Mouse (Mus musculus) CH12.LX (cell line): ENCODE measurements around the gene Uso1. TPM values are rescaled to one million over a fixed set of nuclear protein-coding genes. Genes with fewer than 3 reads are reported as not detected.

Experiments
- DNase-seq: peaks from one replicate; pipeline ENCODE4 v3.0.0-alpha.2; 2013; ENCODE audit errors: extremely low read depth
- H3K27ac ChIP-seq: 2 replicates; pipeline ENCODE4 v1.5.1; 2012; ENCODE audit warnings: low read depth, mild to moderate bottlenecking, control low read depth, moderate library complexity; ENCODE audit not compliant: insufficient read depth
- H3K27me3 ChIP-seq: replicated peaks from 2 replicates; pipeline ENCODE3; 2012; ENCODE audit warnings: inconsistent platforms
- H3K36me3 ChIP-seq, 2 experiments: replicated peaks in 1 of 2; 2 replicates each; pipeline versions ENCODE3 to v1.6.1; 2012; ENCODE audit warnings: inconsistent platforms in 1 of 2, low read length in 1 of 2, mild to moderate bottlenecking in 1 of 2, mixed read lengths in 1 of 2, moderate library complexity in 1 of 2; ENCODE audit not compliant: control insufficient read depth in 1 of 2, insufficient read depth in 1 of 2
- H3K4me1 ChIP-seq, 2 experiments: 2 replicates each; pipeline ENCODE4 v1.6.1; 2012; ENCODE audit warnings: inconsistent platforms in 1 of 2, moderate library complexity in 1 of 2; ENCODE audit not compliant: insufficient read depth in 2 of 2, control insufficient read depth in 1 of 2
- H3K4me2 ChIP-seq: 2 replicates; pipeline ENCODE4 v1.6.1; 2012; ENCODE audit warnings: low read depth, mild to moderate bottlenecking, control low read depth; ENCODE audit not compliant: poor library complexity, insufficient read depth, severe bottlenecking
- H3K4me3 ChIP-seq, 3 experiments: fragments of 150-350 bp in 1 of 3; sonication (generic) in 1 of 3; replicated peaks in 1 of 3; 2 replicates each; pipeline versions ENCODE3 to v1.5.1; 2011 to 2012; ENCODE audit warnings: low read depth in 2 of 3, low read length in 2 of 3, mild to moderate bottlenecking in 2 of 3, moderate library complexity in 2 of 3, control low read depth in 1 of 3, improper control_type of control experiment in 1 of 3, inconsistent platforms in 1 of 3, mixed read lengths in 1 of 3; ENCODE audit not compliant: poor library complexity in 1 of 3
- H3K79me2 ChIP-seq: replicated peaks from 2 replicates; pipeline ENCODE4 v1.6.1; 2012; ENCODE audit warnings: mild to moderate bottlenecking, moderate library complexity; ENCODE audit not compliant: control insufficient read depth, poor library complexity, insufficient read depth, severe bottlenecking; ENCODE audit errors: extremely low read depth
- H3K9ac ChIP-seq: 2 replicates; pipeline ENCODE4 v1.6.1; 2012; ENCODE audit warnings: low read depth, mild to moderate bottlenecking, control low read depth, moderate library complexity; ENCODE audit not compliant: insufficient read depth
- H3K9me3 ChIP-seq: replicated peaks from 2 replicates; pipeline ENCODE3; 2012; ENCODE audit warnings: low read length, inconsistent platforms, mixed read lengths
- BHLHE40 ChIP-seq: IDR thresholded peaks from 2 replicates; pipeline ENCODE4 v1.6.1; 2011; ENCODE audit warnings: mild to moderate bottlenecking, low read depth, low read length, improper control_type of control experiment
- CHD1 ChIP-seq: IDR thresholded peaks from 2 replicates; pipeline ENCODE4 v1.6.1; 2012; ENCODE audit warnings: low read depth, low read length, improper control_type of control experiment, inconsistent platforms
- CHD2 ChIP-seq: IDR thresholded peaks from 2 replicates; pipeline ENCODE4 v1.6.1; 2011; ENCODE audit warnings: low read length, improper control_type of control experiment
- CTCF ChIP-seq, 2 experiments: IDR thresholded peaks in 1 of 2; conservative IDR thresholded peaks in 1 of 2; 2 replicates each; pipeline ENCODE4 v1.5.1; 2011 to 2012; ENCODE audit warnings: low read depth in 2 of 2, low read length in 2 of 2, improper control_type of control experiment in 1 of 2, inconsistent platforms in 1 of 2, mild to moderate bottlenecking in 1 of 2, moderate library complexity in 1 of 2
- E2F4 ChIP-seq: IDR thresholded peaks from 2 replicates; pipeline ENCODE4 v1.6.1; 2011; ENCODE audit warnings: low read depth, low read length, improper control_type of control experiment; ENCODE audit not compliant: insufficient replicate concordance
- ELF1 ChIP-seq: IDR thresholded peaks from 2 replicates; pipeline ENCODE4 v1.6.1; 2014; ENCODE audit warnings: low read depth, mild to moderate bottlenecking, inconsistent platforms, low read length, improper control_type of control experiment
- EP300 ChIP-seq: IDR thresholded peaks from 2 replicates; pipeline ENCODE4 v1.6.1; 2011; ENCODE audit warnings: low read length, improper control_type of control experiment
- ETS1 ChIP-seq: conservative IDR thresholded peaks from 2 replicates; pipeline ENCODE4 v1.6.1; 2012; ENCODE audit warnings: low read depth, mild to moderate bottlenecking, inconsistent platforms, low read length, improper control_type of control experiment, moderate library complexity
- GABPA ChIP-seq: IDR thresholded peaks from 2 replicates; pipeline ENCODE4 v1.6.1; 2012; ENCODE audit warnings: low read depth, low read length, improper control_type of control experiment, inconsistent platforms; ENCODE audit not compliant: insufficient replicate concordance
- HCFC1 ChIP-seq: IDR thresholded peaks from 2 replicates; pipeline ENCODE4 v1.6.1; 2012; ENCODE audit warnings: low read depth, mild to moderate bottlenecking, inconsistent platforms, low read length, improper control_type of control experiment
- IRF4 ChIP-seq: IDR thresholded peaks from 2 replicates; pipeline ENCODE4 v1.6.1; 2014; ENCODE audit warnings: low read depth, mild to moderate bottlenecking, inconsistent platforms, low read length, improper control_type of control experiment
- JUN ChIP-seq: IDR thresholded peaks from 2 replicates; pipeline ENCODE4 v1.6.1; 2011; ENCODE audit warnings: low read depth, mild to moderate bottlenecking, low read length, improper control_type of control experiment, moderate library complexity; ENCODE audit not compliant: insufficient read depth
- JUND ChIP-seq: conservative IDR thresholded peaks from 2 replicates; pipeline ENCODE4 v1.6.1; 2011; ENCODE audit warnings: low read depth, low read length, improper control_type of control experiment
- KAT2A ChIP-seq: IDR thresholded peaks from 2 replicates; pipeline ENCODE4 v1.6.1; 2012; ENCODE audit warnings: low read length, improper control_type of control experiment, inconsistent platforms; ENCODE audit not compliant: insufficient replicate concordance
- MAFK ChIP-seq: IDR thresholded peaks from 2 replicates; pipeline ENCODE4 v1.6.1; 2011; ENCODE audit warnings: low read length, improper control_type of control experiment; ENCODE audit not compliant: insufficient replicate concordance
- MAX ChIP-seq: IDR thresholded peaks from 2 replicates; pipeline ENCODE4 v1.6.1; 2011; ENCODE audit warnings: low read length, improper control_type of control experiment
- MAZ ChIP-seq: IDR thresholded peaks from 2 replicates; pipeline ENCODE4 v1.6.1; 2012; ENCODE audit warnings: low read depth, mild to moderate bottlenecking, inconsistent platforms, low read length, improper control_type of control experiment, moderate library complexity
- MEF2A ChIP-seq: IDR thresholded peaks from 2 replicates; pipeline ENCODE4 v1.6.1; 2014; ENCODE audit warnings: low read depth, mild to moderate bottlenecking, inconsistent platforms, low read length, improper control_type of control experiment, borderline replicate concordance
- MXI1 ChIP-seq: IDR thresholded peaks from 2 replicates; pipeline ENCODE4 v1.6.1; 2011; ENCODE audit warnings: mild to moderate bottlenecking, low read depth, low read length, improper control_type of control experiment
- MYC ChIP-seq: IDR thresholded peaks from 2 replicates; pipeline ENCODE4 v1.6.1; 2011; ENCODE audit warnings: low read depth, mild to moderate bottlenecking, improper control_type of control experiment, low read length
- NELFE ChIP-seq: IDR thresholded peaks from 2 replicates; pipeline ENCODE4 v1.6.1; 2011; ENCODE audit warnings: low read depth, low read length, improper control_type of control experiment
- NRF1 ChIP-seq: IDR thresholded peaks from 2 replicates; pipeline ENCODE4 v1.6.1; 2014; ENCODE audit warnings: low read depth, mild to moderate bottlenecking, inconsistent platforms, low read length, improper control_type of control experiment, moderate library complexity
- PAX5 ChIP-seq: IDR thresholded peaks from 2 replicates; pipeline ENCODE4 v1.6.1; 2012; ENCODE audit warnings: low read length, inconsistent platforms, mixed read lengths
- POLR2A ChIP-seq: IDR thresholded peaks from 2 replicates; pipeline ENCODE4 v1.6.1; 2011; ENCODE audit warnings: low read depth, mild to moderate bottlenecking, improper control_type of control experiment, low read length
- POLR2AphosphoS2 ChIP-seq: IDR thresholded peaks from 2 replicates; pipeline ENCODE4 v1.6.1; 2011; ENCODE audit warnings: low read depth, low read length, improper control_type of control experiment
- RAD21 ChIP-seq: IDR thresholded peaks from 2 replicates; pipeline ENCODE4 v1.6.1; 2011; ENCODE audit warnings: low read depth, mild to moderate bottlenecking, low read length, improper control_type of control experiment, moderate library complexity
- RCOR1 ChIP-seq: conservative IDR thresholded peaks from 2 replicates; pipeline ENCODE4 v1.6.1; 2012; ENCODE audit warnings: low read depth, mild to moderate bottlenecking, inconsistent platforms, low read length, improper control_type of control experiment
- SIN3A ChIP-seq: IDR thresholded peaks from 2 replicates; pipeline ENCODE4 v1.6.1; 2012; ENCODE audit warnings: low read length, improper control_type of control experiment, inconsistent platforms
- SMC3 ChIP-seq: IDR thresholded peaks from 2 replicates; pipeline ENCODE4 v1.6.1; 2011; ENCODE audit warnings: low read depth, low read length, improper control_type of control experiment
- TBP ChIP-seq: conservative IDR thresholded peaks from 2 replicates; pipeline ENCODE4 v1.6.1; 2011; ENCODE audit warnings: low read depth, low read length, improper control_type of control experiment
- TCF12 ChIP-seq: IDR thresholded peaks from 2 replicates; pipeline ENCODE4 v1.6.1; 2014; ENCODE audit warnings: low read depth, mild to moderate bottlenecking, inconsistent platforms, low read length, improper control_type of control experiment
- UBTF ChIP-seq: IDR thresholded peaks from 2 replicates; pipeline ENCODE4 v1.6.1; 2012; ENCODE audit warnings: low read depth, mild to moderate bottlenecking, inconsistent platforms, low read length, improper control_type of control experiment, moderate library complexity
- USF1 ChIP-seq: IDR thresholded peaks from 2 replicates; pipeline ENCODE4 v1.6.1; 2014; ENCODE audit warnings: low read depth, mild to moderate bottlenecking, inconsistent platforms, low read length, improper control_type of control experiment
- USF2 ChIP-seq: conservative IDR thresholded peaks from 2 replicates; pipeline ENCODE4 v1.6.1; 2011; ENCODE audit warnings: low read depth, low read length, improper control_type of control experiment
- ZC3H11A ChIP-seq: IDR thresholded peaks from 2 replicates; pipeline ENCODE4 v1.6.1; 2012; ENCODE audit warnings: low read depth, mild to moderate bottlenecking, inconsistent platforms, low read length, improper control_type of control experiment
- ZKSCAN1 ChIP-seq: IDR thresholded peaks from 2 replicates; pipeline ENCODE4 v1.6.1; 2012; ENCODE audit warnings: low read depth, inconsistent platforms, low read length, improper control_type of control experiment, borderline replicate concordance
- ZMIZ1 ChIP-seq: IDR thresholded peaks from 2 replicates; pipeline ENCODE4 v1.6.1; 2012; ENCODE audit warnings: low read depth, mild to moderate bottlenecking, inconsistent platforms, low read length, improper control_type of control experiment
- ZNF384 ChIP-seq: IDR thresholded peaks from 2 replicates; pipeline ENCODE4 v1.6.1; 2012; ENCODE audit warnings: low read depth, low read length, improper control_type of control experiment, inconsistent platforms
- dilution Hi-C: fragments of 300-500 bp; cut with MboI; formaldehyde crosslinking; loops from 2 replicates; pipeline ENCODE4 v1.14.3; 2020; ENCODE audit warnings: low sequenced_read_pairs; ENCODE audit not compliant: extremely low pct_unique_long_range_greater_than_20kb, extremely low pct_ligation_motif_present
- in situ Hi-C: fragments of 300-500 bp; cut with MboI; formaldehyde crosslinking; loops from 3 replicates; pipeline ENCODE4 v1.14.3; 2019; ENCODE audit warnings: low sequenced_read_pairs, low pct_ligation_motif_present, low pct_unique_long_range_greater_than_20kb, mixed read lengths
- polyA plus RNA-seq: library from polyadenylated mRNA; unstranded; fragments of >175 nt; gene quantifications from 2 replicates; pipeline ENCODE4 v1.2.1, GENCODE M21; 2012; ENCODE audit warnings: low read depth; ENCODE audit not compliant: insufficient read length
- total RNA-seq, 2 experiments: library from RNA; depleted of rRNA; stranded (reverse); fragments of 300-350 nt in 1 of 2; fragments of >200 nt in 1 of 2; gene quantifications; 2 replicates each; pipeline ENCODE4 v1.2.3; 2012 to 2014

The Uso1 gene
- total and polyA plus RNA-seq, 3 experiments: 19.9 to 63.7 (median 20.9) TPM

- Histone ChIP-seq H3K4me3 (peak overlapping the region; percentile 56 to 68 (median 62)), H3K27ac (peak overlapping the region; percentile 68), H3K9ac (peak overlapping the region; percentile 80), H3K27me3 (no peaks in the 10 kb centered on the region), H3K79me2 (no peaks in the 10 kb centered on the region), H3K4me1 (peaks cover 12 to 38% of the 10 kb centered on the region in 2 experiments), H3K36me3 (peaks cover 0 to 12% of the 10 kb centered on the region in 2 experiments), H3K9me3 (no peaks in the 10 kb centered on the region), H3K4me2 (peak overlapping the region; percentile 89)
- DNase-seq: peak; percentile 97
- dilution Hi-C loops: no loop called here
- TF ChIP-seq EP300 (no peak), MAZ (no peak), MAX (no peak), JUN (no peak), USF2 (no peak), E2F4 (no peak), NRF1 (0 out of 2 replicates have a peak, but pooled peaks have one; percentile 22), MAFK (no peak), GABPA (no peak), IRF4 (no peak; the same call in 1 of the 2 replicates), POLR2A (peak; percentile 76), UBTF (no peak), ELF1 (no peak), SIN3A (peak; percentile 69), MEF2A (no peak), CHD2 (no peak), MYC (no peak), BHLHE40 (no peak), PAX5 (no peak), ZC3H11A (no peak), KAT2A (no peak), ZNF384 (peak; percentile 83), ZMIZ1 (no peak; the same call in 1 of the 2 replicates), JUND (no peak), MXI1 (no peak), CHD1 (no peak), SMC3 (no peak), POLR2AphosphoS2 (no peak), HCFC1 (no peak; the same call in 1 of the 2 replicates), TBP (peak; percentile 85), ETS1 (no peak), ZKSCAN1 (no peak), RCOR1 (no peak), TCF12 (peak; percentile 86), CTCF (conservative IDR thresholded peaks at IDR 0.05 in 1 of 2, IDR thresholded peaks at IDR 0.05 in 1 of 2; ENCODE audit: low read depth in 2 of 2, low read length in 2 of 2) (peak in 1 of 2 experiments; percentile 55; a peak in 2 of 4 replicates), RAD21 (peak; percentile 8), NELFE (peak; percentile 65; the same call in 1 of the 2 replicates), USF1 (no peak)
- in situ Hi-C loops: no loop called here
These were observed 91.0 kb downstream of the Uso1 start for GRCm38 (mm10) chr5:92228776-92229175.
